Mouse (Mus musculus) heart, postnatal 10 days (tissue): ENCODE results near the gene F2. TPM values are rescaled to one million over a fixed set of nuclear protein-coding genes. Genes with fewer than 3 reads are reported as not detected.
"Not testable (repeated sequence)": the region's sequence is repeated elsewhere in the genome, so short reads cannot be mapped to it uniquely, and the experiment has no call there.

Experiments used
- DNase-seq, 2 experiments: peaks; one replicate each; pipeline ENCODE4 v3.0.0; 2021
- intact Hi-C: fragments of 180-260 bp; cut with DNase I; formaldehyde crosslinking; loops from one replicate; pipeline ENCODE4 v1.15.1; 2025
- total RNA-seq, 2 experiments: library from RNA; stranded (reverse); gene quantifications; 2 replicates each; pipeline ENCODE4 v1.2.3; 2021

The F2 gene
- total RNA-seq, 2 experiments from 2014 or later, result 0.12 TPM; not detected in 1

DNA sequence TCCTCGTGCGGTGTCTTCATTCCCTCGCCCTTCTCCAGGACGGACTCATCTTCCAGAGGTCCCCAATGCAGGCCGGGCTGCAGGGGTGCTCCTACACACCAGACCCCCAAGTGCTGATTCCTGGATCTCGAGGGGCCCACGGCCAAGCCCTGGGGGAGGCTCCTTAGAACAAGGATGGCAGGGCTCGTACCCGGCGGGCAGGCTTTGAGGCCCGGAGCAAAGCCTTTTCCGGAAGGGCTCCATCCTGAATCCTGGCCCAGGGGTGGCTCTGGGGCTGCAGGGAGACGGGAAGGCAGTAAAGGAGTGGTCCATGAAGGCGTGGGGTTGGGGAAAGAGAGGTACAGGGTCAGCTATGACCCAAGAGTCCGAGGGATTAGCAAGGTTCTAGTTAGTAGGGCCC lies 12.9 kb upstream of the F2 start:
- peak in 1 of 2 experiments; percentile 21 for DNase-seq
- intact Hi-C loops, result no loop called here

DNA sequence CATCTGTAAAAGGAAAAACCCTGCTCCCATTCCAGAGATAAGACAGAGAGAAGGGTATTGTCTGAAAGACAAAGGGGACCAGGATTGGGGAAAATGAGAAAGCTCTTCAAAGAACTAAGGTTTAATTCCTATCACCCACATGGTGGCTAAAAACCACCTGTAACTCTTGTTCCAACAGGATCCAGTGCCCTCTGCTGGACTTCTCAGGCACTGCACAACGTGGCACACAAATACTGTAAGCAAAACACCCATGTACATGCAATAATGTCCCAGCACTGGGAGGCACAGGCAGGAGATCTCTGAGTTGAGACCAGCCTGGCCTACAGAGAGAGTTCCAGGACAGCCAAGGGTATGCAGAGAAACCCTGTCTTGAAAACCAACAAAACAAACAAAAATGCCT lies 10.5 kb upstream of the F2 start:
- intact Hi-C loops, result no loop called here
- DNase-seq, result peak; percentile 37 to 62

- no peak for DNase-seq
Measured at GRCm38 (mm10) chr2:91645811-91646210, 9.6 kb upstream of the F2 start.

GRCm38 (mm10) chr2:91645354-91645753 lies 9.1 kb upstream of the F2 start:
- intact Hi-C loops, result no loop called here

More at GRCm38 (mm10) chr2:91645811-91646210, 9.6 kb upstream of the F2 start:
- intact Hi-C loops, result no loop called here

GRCm38 (mm10) chr2:91644021-91644420 lies 7.8 kb upstream of the F2 start:
- intact Hi-C loops, result no loop called here
- no peak for DNase-seq

More at GRCm38 (mm10) chr2:91645354-91645753, 9.1 kb upstream of the F2 start:
- DNase-seq, result no peak

- intact Hi-C loops, result no loop called here
- no peak for DNase-seq
Measured at GRCm38 (mm10) chr2:91642825-91643415, 6.7 kb upstream of the F2 start.

- DNase-seq, result no peak
- intact Hi-C loops, result no loop called here
Measured at GRCm38 (mm10) chr2:91638931-91639330, 2.7 kb upstream of the F2 start.

- DNase-seq, result no peak
- intact Hi-C loops, result no loop called here
Measured at GRCm38 (mm10) chr2:91636727-91637338, 619 bp upstream of the F2 start.

DNA sequence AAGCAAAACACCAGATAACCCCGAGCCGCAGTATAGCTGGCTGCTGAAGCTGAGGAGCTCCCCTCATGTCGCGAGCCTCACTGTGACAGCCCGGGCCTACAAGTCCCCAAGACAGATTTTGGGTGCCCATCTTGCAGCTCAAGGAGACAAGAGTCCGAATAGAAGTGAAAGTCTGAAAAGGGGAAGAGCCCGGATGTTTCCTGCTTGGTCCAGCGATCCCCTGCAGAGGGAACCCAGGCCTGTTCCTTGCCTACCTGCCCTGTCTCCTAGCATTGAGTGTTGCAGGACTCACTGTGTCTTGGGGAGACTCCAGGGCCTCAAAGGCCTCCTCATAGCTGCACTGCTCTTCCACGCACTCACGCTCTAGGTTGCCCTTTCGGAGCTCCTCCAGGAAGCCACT lies 728 bp downstream of the F2 start:
- DNase-seq, result no peak
- intact Hi-C loops, result no loop called here

DNA sequence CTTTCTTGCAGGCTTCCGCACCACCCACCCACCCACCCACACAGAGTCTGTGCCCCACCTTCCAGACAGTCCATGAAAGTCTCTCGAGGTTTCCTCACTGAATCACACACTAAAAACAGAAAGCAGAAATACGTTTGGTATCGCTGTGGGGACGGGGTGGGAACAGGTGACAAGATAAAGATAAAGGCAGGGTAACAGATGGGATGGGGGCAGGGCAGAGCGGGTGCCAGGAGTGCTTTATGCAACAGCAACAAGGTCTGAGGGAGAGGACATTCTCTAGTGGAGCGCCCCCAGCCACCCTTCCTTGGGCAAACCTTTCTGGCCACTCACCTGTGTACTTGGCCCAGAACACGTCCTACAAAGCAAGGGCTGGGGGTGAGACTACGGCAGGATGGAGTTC lies 1.4 kb downstream of the F2 start:
- intact Hi-C loops, result no loop called here
- no peak for DNase-seq

- DNase-seq, result no peak
- intact Hi-C loops, result no loop called here
Measured at GRCm38 (mm10) chr2:91633334-91633977, 2.8 kb downstream of the F2 start.

- intact Hi-C loops, result no loop called here
- no peak for DNase-seq
Measured at GRCm38 (mm10) chr2:91632316-91632715, 3.9 kb downstream of the F2 start.

DNA sequence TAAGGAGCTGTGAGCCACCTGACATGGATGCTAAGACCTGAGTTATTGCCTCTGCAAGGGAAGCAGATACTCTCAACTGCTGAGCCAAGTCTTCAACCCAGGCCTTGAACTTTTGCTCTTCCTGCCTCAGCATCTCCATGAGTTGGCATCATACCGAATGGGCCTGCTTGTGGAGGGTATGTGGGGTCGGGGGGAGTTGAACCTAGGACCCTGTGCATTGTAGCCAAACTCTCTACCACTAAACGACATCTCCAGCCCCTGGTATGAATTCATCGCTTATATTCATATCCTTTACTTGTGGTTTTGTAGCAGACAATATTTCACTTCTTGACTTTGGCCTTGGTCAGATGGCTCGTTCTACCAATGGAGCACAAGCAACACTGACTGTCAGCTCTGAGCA lies 4.4 kb downstream of the F2 start:
- intact Hi-C loops, result no loop called here
- DNase-seq, result no peak

- intact Hi-C loops, result no loop called here
- DNase-seq, result no peak
Measured at GRCm38 (mm10) chr2:91630384-91630783, 5.8 kb downstream of the F2 start.

DNA sequence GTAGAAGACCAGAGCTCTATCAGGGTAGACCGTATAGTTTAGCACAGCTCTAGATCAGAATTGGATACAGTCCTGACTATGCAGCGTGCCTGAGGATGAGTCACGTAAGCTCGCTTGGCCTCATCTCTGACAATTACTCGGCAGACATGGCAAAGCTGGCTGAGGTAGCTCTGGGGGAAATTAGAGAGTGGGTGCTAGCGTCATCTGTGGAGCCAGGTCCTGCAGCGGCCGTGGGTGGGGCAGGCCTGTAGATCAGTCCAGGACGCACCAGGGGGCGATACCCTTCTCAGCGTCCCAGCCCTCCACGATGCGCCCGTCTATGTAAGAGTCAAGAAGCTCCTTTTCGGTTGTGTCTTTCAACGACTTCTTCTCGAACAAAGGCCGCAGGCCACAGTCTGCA lies 6.5 kb downstream of the F2 start:
- DNase-seq, result no peak
- intact Hi-C loops, result no loop called here

GRCm38 (mm10) chr2:91628171-91628570 lies 8.0 kb downstream of the F2 start:
- no peak for DNase-seq
- intact Hi-C loops, result no loop called here

GRCm38 (mm10) chr2:91627486-91627885 lies 8.7 kb downstream of the F2 start:
- intact Hi-C loops, result no loop called here
- DNase-seq, result no peak

GRCm38 (mm10) chr2:91623366-91623765 lies 12.8 kb downstream of the F2 start:
- DNase-seq, intact Hi-C loops: not testable (repeated sequence)

DNA sequence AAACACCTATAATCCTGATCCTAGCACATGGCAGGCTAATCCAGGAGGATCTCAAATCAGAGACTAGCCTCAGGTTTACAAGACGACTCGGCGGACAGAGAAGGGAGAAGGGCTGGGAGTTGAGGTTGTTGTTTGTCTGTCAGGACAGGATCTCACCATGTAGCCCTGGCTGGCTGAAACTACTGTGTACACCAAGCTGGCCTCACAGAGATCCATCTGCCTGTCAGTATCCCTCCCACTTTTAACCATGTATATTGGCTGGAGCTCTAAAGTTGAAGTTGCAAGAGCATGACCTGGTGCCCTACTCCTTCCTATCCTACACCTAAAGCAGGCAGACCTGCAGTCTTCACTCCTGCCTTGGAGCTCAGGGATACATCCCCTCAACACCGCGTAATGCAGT lies 13.9 kb downstream of the F2 start:
- DNase-seq, result no peak
- intact Hi-C loops, result no loop called here

- intact Hi-C loops, DNase-seq: not testable (repeated sequence)
Measured at GRCm38 (mm10) chr2:91609370-91609769, 26.8 kb downstream of the F2 start.

DNA sequence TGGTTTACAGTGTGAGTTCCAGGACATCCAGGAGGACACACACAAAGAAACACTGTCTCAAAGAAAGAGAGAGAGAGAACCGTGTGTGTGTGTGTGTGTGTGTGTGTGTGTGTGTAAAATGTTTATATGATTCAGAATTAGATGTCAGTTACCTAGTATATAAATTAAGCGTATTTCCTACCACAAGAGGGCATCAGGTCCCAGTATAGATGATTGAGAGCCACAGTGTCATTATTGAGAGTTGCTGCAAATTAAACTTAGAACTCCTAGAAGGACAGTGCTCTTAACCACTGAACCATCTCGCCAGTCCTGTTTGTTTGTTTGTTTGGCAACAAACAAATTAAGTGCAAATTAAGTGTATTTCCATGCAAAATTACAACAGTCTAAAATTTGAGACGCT lies 33.8 kb downstream of the F2 start:
- intact Hi-C loops, result loop anchor here (5.0 kb wide), 1 partner anchor 35 kb away; no protein-coding TSS in a partner anchor
- no peak for DNase-seq

- no peak for DNase-seq
- intact Hi-C loops, result loop anchor here (5.0 kb wide), 1 partner anchor 33 kb away; no protein-coding TSS in a partner anchor
Measured at GRCm38 (mm10) chr2:91600475-91600874, 35.7 kb downstream of the F2 start.
